Mouse (Mus musculus): ENCODE measurements around the gene Gm21970.

The Gm21970 gene

DNA sequence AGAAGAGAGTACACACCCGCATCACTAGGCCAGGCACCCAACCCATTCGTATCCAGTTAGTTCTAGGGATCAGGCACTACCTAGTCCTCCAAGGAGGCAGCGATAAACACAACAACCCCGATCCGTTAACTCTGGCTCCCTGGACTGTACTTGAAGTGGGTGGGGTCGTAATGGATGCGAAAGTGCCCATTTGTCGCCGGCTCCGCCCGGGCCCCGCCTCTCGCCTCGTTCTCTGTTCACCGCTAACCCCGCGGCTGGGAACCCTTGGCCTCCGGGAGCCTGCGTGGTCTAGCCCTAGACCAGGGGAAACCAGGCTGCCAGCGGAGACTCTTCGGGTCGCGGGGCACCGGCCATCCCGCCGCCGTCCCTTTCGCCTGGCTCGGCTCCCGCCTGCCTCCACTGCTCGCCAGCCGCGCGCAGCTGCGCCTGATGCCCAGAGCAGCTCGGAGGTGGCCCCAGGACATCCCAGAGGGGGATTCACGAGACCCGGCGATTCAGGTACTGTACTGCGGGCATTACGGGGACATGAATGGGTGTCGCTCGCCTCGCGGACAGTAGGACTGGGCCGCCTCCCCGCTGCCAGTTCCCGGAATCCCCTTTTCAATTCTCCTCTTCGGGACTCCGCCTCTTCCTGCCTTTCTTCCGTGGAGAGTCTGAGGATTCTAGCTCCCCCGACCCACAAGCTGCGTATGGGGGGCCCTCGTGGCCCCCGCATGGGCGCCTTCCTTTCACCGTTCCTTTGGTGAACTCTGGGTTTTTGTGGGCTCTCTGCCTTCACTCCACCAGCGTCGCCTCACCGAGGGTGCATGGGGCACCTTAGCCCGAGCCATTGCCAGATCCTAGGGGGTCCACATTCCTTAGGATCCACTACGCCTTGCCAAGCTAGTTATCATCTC is 18.7 kb upstream of the Gm21970 start, which contains the start of gene Ifnar2:
Ifnar2 (plus strand) TSS at position 207 of the 896 bp plus-strand sequence.
- DNase-seq (ENCODE audit: low spot score): peak; percentile 77

GRCm38 (mm10) chr16:91373473-91374252 is 17.9 kb upstream of the Gm21970 start:
- no peak for DNase-seq (ENCODE audit: low spot score)

- no peak for DNase-seq (ENCODE audit: low spot score)
These were observed 17.3 kb upstream of the Gm21970 start for GRCm38 (mm10) chr16:91374253-91374634.

GRCm38 (mm10) chr16:91376701-91377100 is 14.8 kb upstream of the Gm21970 start:
- no peak for DNase-seq (ENCODE audit: low spot score)

DNA sequence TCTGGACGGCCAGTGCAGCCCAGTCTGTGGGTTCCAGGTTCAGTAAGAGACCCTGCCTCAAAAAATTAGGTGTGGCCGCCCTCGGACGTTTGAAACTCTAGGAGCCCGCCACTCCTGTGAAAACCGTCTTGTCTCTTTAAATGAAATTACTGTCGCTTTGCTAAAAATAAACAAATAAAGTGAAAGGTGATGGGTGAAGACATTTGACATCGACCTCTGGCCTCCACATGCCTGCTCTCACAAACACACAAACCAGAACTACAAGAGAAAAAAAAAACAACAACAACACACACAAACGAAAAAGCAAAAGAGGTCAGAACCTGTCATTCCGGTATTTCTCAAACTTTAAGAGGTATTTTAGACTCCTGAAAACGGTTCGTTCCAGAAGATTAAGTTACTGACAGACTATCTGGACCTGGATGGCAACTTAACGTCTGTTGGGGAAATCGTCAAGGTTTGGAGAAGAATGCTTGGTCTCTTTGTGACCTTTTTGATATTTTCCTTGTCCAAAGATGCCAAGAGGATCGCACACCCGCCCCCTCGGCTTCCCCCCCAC is 13.0 kb upstream of the Gm21970 start:
- no peak for DNase-seq (ENCODE audit: low spot score)

DNA sequence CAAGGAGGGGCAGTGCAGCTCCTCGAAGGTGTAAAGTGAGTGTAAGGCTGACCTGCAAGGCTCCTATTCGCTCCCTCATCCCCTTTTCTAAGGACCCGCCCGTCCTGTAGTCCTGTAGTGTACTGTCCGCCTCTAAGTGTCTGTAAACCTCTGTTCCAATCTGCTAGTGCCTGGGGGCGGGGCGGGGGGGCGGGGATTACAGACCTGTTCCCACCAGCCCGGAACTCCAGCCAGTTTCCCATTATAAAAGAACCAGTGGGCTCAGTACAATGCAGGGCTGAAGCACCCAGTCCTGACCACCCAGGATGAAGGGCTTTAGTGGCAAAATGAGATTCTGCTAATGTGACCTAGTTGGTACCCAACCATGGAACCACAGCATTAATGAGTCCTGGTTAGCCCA is 12.5 kb upstream of the Gm21970 start:
- no peak for DNase-seq (ENCODE audit: low spot score)

DNA sequence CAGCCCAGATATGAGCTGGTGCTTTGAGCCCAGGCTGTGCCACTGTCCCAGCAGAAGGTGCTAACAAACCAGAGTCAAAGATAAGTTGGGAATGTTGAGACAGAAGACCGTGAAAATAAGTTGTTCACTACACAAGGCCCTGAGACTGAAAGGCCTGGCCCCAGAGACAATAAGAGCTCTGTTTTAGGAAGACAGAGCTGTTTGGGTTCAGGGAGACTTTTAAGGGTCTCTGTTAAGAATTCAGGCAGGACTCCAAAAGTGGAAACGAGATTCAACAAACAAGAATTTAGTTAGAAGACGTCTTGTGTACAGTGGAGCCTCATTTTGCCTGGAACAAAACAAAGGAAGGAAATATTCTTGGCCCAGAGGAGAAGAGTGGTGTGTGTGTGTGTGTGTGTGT is 12.1 kb upstream of the Gm21970 start:
- DNase-seq (ENCODE audit: low spot score): no peak

GRCm38 (mm10) chr16:91380151-91380550 is 11.4 kb upstream of the Gm21970 start:
- no peak for DNase-seq (ENCODE audit: low spot score)

GRCm38 (mm10) chr16:91381606-91382005 is 9.9 kb upstream of the Gm21970 start:
- DNase-seq (ENCODE audit: low spot score): no peak

DNA sequence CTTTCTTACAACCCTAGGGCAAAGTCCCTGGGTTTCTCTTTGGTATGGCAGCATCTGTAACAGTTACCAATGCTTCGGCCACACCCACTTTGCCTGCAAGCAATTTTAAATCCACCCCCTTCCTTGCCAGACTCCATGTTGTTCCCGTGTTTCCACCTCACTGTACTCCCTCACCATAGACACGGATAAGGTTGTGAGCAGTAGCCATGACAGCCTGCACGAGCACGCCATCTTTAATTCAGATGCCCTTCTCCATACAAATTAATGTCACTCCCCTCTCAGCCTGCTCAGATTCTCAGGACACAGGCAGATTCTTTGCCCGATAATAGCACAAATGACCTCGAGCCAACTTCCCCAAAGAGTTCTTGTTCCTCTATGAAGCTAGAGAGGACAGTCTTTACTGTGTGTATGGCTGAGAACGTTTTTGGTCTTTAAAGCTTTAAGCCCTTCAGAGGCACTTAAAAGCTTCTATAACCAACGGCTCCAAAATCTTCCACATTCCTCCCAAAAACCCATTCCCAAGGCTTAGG is 9.2 kb upstream of the Gm21970 start:
- no peak for DNase-seq (ENCODE audit: low spot score)

GRCm38 (mm10) chr16:91384221-91384620 is 7.3 kb upstream of the Gm21970 start:
- DNase-seq (ENCODE audit: low spot score): no peak

DNA sequence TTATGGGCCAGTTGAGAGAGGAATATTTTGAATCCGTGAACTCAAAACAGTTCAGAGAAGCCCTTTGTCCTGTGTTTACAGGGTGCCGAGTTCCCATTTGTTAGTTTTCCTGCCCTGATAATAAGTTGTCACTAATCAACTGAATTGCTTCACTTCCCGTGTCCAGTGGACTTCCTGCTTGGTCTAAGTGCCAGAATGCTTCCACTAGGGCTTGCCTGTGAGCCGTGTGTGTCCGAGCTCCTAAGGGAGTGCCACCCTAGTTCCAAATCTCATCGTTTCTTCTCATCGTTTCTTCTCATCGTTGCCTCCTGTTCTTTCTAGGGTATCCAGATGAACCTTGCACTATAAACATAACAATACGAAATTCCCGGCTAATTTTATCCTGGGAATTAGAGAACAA is 5.9 kb upstream of the Gm21970 start:
- DNase-seq (ENCODE audit: low spot score): no peak

- DNase-seq (ENCODE audit: low spot score): no peak
These were observed 5.0 kb upstream of the Gm21970 start for GRCm38 (mm10) chr16:91386419-91387120.

DNA sequence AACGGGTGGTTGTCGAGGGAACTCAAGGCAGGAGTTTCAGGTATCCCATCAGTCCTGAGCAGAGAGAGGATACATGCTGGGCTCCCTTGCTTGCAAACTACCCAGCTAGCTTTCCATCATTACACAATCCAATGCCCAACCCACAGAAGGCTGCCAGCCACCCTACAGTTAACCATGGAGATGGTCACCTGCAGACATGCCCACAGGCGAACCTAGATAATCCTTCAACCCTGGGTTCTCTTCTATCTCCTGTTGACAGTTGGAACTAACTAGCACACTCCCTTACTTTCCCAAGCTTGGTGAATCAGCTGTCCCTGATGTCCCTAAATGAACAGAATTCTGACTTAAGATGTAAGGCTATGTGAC is 4.4 kb upstream of the Gm21970 start:
- DNase-seq (ENCODE audit: low spot score): no peak

DNA sequence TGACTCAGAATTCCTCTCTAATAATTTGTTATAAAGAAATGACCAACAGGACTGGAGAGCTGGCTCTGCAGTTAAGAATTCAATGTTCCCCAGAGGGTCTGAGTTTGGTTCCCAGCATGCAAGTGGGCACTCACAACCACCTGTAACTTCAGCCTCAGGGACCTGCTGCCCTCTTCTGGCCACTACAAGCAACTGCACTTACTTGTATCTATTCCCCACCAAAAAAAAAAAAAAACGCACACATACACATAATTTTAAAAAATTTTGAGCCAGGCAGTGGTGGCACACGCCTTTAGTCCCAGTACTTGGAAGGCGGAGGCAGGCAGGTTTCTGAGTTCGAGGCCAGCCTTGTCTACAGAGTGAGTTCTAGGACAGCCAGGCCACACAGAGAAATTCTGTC is 1.4 kb upstream of the Gm21970 start:
- no peak for DNase-seq (ENCODE audit: low spot score)

DNA sequence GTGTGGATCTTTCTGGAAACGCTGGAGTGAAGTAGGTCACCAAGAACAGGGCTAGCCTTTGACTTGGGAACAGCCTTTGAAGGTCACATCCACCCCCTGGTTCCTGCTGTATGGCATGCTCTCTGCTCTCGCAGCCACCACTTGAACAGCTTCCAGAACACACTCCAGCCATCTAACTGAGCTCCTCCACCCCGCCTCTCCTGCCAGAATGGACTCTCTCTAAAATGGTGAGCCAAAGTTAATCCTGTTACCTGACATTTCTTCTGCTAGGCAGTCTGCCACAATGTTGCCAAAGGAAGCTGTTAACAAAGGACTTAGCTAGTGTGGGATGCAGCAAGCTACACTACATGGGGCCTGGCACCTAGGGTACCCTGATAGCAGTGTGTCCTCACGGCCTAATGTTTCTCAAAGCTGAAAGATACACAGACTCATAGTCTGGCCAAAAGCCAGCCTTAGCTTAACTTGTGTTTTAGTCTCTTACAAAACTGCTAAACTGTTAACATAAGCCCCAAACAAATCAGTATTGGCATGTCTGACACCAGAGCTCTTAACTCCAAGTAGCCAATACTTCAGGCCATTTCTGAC is 3.4 kb downstream of the Gm21970 start:
- no peak for DNase-seq (ENCODE audit: low spot score)

- no peak for DNase-seq (ENCODE audit: low spot score)
These were observed 4.3 kb downstream of the Gm21970 start for GRCm38 (mm10) chr16:91395633-91396392.

DNA sequence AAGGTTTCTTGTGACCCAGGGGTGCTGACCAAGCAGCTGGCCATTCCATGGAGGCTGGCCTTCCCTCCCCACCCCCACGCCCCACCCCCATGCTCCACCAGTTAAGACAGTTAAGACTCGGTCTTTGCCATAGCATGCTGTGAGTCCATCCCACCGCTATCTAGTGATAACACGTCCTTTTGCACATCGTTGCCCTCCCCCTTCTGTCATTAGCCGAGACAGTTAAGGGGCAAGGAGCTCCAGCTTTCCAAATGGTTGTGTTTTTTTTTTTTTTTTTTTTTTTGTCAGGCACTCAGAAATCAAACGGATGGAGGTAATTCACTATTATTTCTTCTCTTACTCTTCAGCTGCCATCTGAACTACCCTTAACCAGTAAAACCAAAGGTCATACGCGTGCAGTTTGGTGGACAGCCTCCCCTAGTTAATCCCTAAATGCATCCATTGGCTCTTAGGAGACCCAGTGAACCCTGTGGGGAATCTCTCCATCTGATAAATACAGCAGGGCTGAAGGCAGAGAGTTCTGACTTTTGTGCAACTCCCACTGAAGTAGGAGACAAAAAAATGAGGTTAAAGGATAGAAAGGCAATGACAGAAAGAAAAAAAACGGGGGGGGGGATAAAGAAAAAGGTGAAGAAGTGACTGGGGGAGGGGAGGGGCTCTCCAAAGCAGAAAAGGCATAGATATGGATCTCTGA is 5.5 kb downstream of the Gm21970 start:
- DNase-seq (ENCODE audit: low spot score): no peak

DNA sequence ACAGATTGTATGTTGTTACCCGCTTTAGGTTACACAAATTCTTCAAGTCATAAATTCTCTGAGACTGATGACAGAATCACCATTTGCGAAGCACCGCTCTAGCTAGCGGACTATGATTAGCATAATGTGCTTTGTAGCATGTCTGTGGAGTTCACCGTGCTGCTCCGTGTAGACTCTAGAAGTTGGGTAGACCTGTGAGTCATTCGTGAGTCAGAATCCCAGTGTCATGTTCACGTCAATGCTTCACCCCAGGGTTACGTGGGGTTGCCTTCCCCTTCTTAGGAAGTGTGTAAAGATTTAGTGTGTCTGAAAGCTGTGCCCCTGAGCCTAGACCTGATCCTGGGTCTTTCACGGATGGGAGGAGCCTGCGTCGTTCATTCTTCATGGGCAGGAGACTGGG is 6.5 kb downstream of the Gm21970 start:
- no peak for DNase-seq (ENCODE audit: low spot score)

DNA sequence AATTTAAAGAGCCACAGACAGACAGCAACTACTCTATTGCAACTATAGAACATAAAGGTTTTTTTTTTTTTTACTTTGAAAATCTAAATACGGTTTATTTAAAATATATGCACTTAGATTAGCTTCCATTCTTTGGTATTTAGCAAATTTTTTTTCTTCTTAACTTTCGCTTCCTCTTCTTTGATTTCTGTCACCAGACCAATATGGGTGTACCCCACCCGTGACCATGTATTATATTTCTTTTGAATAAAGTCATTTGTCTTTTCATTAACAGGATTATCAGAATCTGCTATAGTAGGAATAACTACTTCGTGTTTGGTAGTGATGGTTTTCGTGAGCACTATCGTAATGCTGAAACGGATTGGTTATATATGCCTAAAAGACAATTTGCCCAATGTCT is 7.4 kb downstream of the Gm21970 start:
- no peak for DNase-seq (ENCODE audit: low spot score)
